In the genomic region with DNA sequence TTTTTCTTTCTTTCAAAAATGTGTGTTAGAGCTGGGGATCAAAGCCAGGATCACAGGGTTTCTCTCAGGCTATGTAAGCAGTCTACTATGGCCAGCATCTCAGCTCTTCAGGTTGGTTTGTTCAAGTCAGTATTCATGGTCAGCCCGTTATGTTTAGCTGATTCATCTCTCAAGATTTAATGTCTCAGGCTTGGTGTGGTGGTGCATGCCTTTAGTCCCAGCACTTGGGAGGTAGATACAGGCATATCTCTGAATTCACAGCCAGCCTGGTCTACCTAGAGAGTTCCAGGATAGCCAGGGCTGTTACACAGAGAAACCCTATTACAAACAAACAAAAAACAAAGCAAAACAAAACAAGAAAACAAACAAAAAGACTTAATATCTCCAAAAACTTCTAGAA, we compare ENCODE assay signal across 30 mouse cellular contexts. TPM values are rescaled to one million over a fixed set of nuclear protein-coding genes. Genes with fewer than 3 reads are reported as not detected.
DNase-seq lines count a peak whose midpoint lies in the region; ATAC-seq and TF ChIP-seq lines count a peak whose summit lies in the region.
"Had no signal": no experiment of that assay in that cellular context is flagged by ENCODE, and none has a peak within 500 bp of the region (broad histone marks: within the 10 kb centered on the region; RNA-seq: fewer than 3 reads in every experiment).

No protein-coding gene starts in this region.

- 41% methylated on average over 1 of the region's 1 CpGs for WGBS in bone marrow, adult 2 months
- 24% methylated on average over 1 of the region's 1 CpGs for WGBS in liver, embryonic 15.5 days (ENCODE audit: insufficient replicate concordance)

- peaks cover 4% of the 10 kb centered on the region for H3K36me3 ChIP-seq in liver, embryonic 15.5 days (replicated peaks)
- H3K36me3 ChIP-seq: embryonic facial prominence, embryonic 12.5 days; forebrain, embryonic 12.5 days; hindbrain, embryonic 15.5 days; midbrain, embryonic 15.5 days had no signal

- no peaks in the 10 kb centered on the region for H3K9me3 ChIP-seq in liver, embryonic 15.5 days (replicated peaks)
- H3K9me3 ChIP-seq: embryonic facial prominence, embryonic 12.5 days; forebrain, embryonic 12.5 days; hindbrain, embryonic 15.5 days; midbrain, embryonic 10.5 days; midbrain, embryonic 15.5 days had no signal

- no peaks in the 10 kb centered on the region; the same call in 1 of the 2 replicates for H3K4me1 ChIP-seq in bone marrow, adult 2 months (ENCODE audit: control insufficient read depth, insufficient read depth, low read length)
- peaks cover 43% of the 10 kb centered on the region for H3K4me1 ChIP-seq in liver, embryonic 15.5 days (replicated peaks)
- H3K4me1 ChIP-seq: embryonic facial prominence, embryonic 12.5 days had no signal

- no peak overlapping the region for H3K4me3 ChIP-seq in bone marrow, adult 2 months (replicated peaks; ENCODE audit: control insufficient read depth, low read depth, low read length)
- peak overlapping the region; percentile 34 for H3K4me3 ChIP-seq in liver, embryonic 15.5 days (replicated peaks)
- H3K4me3 ChIP-seq: embryonic facial prominence, embryonic 12.5 days; forebrain, embryonic 12.5 days; hindbrain, embryonic 15.5 days; left cerebral cortex, adult 2 months; midbrain, embryonic 10.5 days; midbrain, embryonic 15.5 days had no signal

- H3K27ac ChIP-seq in bone marrow, adult 2 months (ENCODE audit: control insufficient read depth, insufficient read depth, low read depth, low read length, poor library complexity): peak overlapping the region; percentile 48; the same call in 1 of the 2 replicates
- peak overlapping the region; percentile 98 for H3K27ac ChIP-seq in liver, embryonic 15.5 days (replicated peaks)
- H3K27ac ChIP-seq: embryonic facial prominence, embryonic 12.5 days; forebrain, embryonic 12.5 days; hindbrain, embryonic 15.5 days; left cerebral cortex, adult 2 months; midbrain, embryonic 10.5 days; midbrain, embryonic 15.5 days had no signal

- TF ChIP-seq CTCF in bone marrow, adult 2 months (IDR thresholded peaks at IDR 0.05; ENCODE audit: control insufficient read depth, insufficient read depth, low read length): no peak

- no peak for TF ChIP-seq POLR2A in bone marrow, adult 2 months (IDR thresholded peaks at IDR 0.05; ENCODE audit: borderline replicate concordance, control insufficient read depth, low read depth, low read length)

- no peak overlapping the region for H3K9ac ChIP-seq in liver, embryonic 15.5 days
- H3K9ac ChIP-seq: embryonic facial prominence, embryonic 12.5 days; forebrain, embryonic 12.5 days; hindbrain, embryonic 15.5 days; lung, embryonic 14.5 days; midbrain, embryonic 15.5 days had no signal

- H3K4me2 ChIP-seq in liver, embryonic 15.5 days: peak overlapping the region; percentile 73
- H3K4me2 ChIP-seq: embryonic facial prominence, embryonic 12.5 days; forebrain, embryonic 12.5 days; heart, embryonic 11.5 days; hindbrain, embryonic 15.5 days; midbrain, embryonic 15.5 days had no signal

- DNase-seq in c-Kit-positive CD71-positive TER-119-negative erythroid progenitor cells, embryonic 14.5 days (ENCODE audit: low read depth): peak; percentile 33
- DNase-seq in liver: peak; percentile 71
- no peak for DNase-seq in gastrocnemius, adult 18-20 months (ENCODE audit: low spot score)
- no peak for DNase-seq in frontal cortex, postnatal 36 days (ENCODE audit: low spot score in 2 of 2)
- DNase-seq: adrenal gland, adult 8-10 months; B cell, adult 2 months; cerebellum, adult 8-10 months; cerebellum, postnatal 25 days; gastrocnemius, postnatal 36 days; heart, adult 18-20 months; kidney, adult 11 months; kidney, postnatal 14 days; layer of hippocampus, adult 9-11 months; lung, postnatal 14 days; right cerebral cortex, postnatal 25 days; thymus, postnatal 14 days had no signal

- H3K27me3 ChIP-seq in liver, embryonic 15.5 days: no peaks in the 10 kb centered on the region
- H3K27me3 ChIP-seq: CH12.LX; embryonic facial prominence, embryonic 12.5 days; forebrain, embryonic 12.5 days; hindbrain, embryonic 15.5 days; midbrain, embryonic 15.5 days had no signal

- ATAC-seq in liver, embryonic 15.5 days (ENCODE audit: insufficient read depth): peak; percentile 71
- ATAC-seq in monocyte, adult 5-6 weeks (replicated peaks; ENCODE audit: insufficient number of reproducible peaks, low FRiP score, low TSS enrichment, poor library complexity, severe bottlenecking): no peak
- ATAC-seq in CD4-positive, CD25-positive, alpha-beta regulatory T cell, adult 4 months: no peak
- ATAC-seq: inflammation-experienced regulatory T-cells, adult 6 months; midbrain, embryonic 15.5 days had no signal

RNA-seq across cellular contexts. Expression of a gene that starts 5.7 kb away (rescaled TPM):
- polyA plus RNA-seq in bone marrow, adult 2 months (2011; ENCODE audit: insufficient read depth, insufficient read length, low replicate concordance, missing spikeins): 25.5 and 29.1 TPM in 2 replicates
- 37.5 and 38.9 TPM in 2 replicates for polyA plus RNA-seq in liver, embryonic 15.5 days (2015; fragmentation: Nextera tagmentation; extraction: Ambion mirVana)
- 1 to 10 TPM; 2.2 to 4.3 TPM for total RNA-seq in gastrocnemius, adult 18-20 months (2021)
- total RNA-seq in monocyte, adult 5-6 weeks (2017): 15.1 to 49.5 TPM (median 25.9 TPM) in 3 replicates
- 1 to 10 TPM; 5.4 to 6.2 TPM for polyA plus RNA-seq in CD4-positive, CD25-positive, alpha-beta regulatory T cell, adult 4 months (2017; shearing (Covaris generic))

Comparison
In these comparisons a context has a peak if more than half of its experiments do, and no peak if none do; other contexts are left out.
1. DNase-seq: peak in c-Kit-positive CD71-positive TER-119-negative erythroid progenitor cells, embryonic 14.5 days (single experiment) and liver (single experiment); none in gastrocnemius, adult 18-20 months (single experiment) and frontal cortex, postnatal 36 days (0 of 2).